Comparison of ENCODE assay signal across 8 mouse cellular contexts in genomic region chr8:57610706-57611418, GRCm38 (mm10). TPM values are rescaled to one million over a fixed set of nuclear protein-coding genes. Genes with fewer than 3 reads are reported as not detected.
A peak's percentile ranks its signal among the peaks of the same experiment; 100 is the strongest.
DNase-seq lines count a peak whose midpoint lies in the region; ATAC-seq lines count a peak whose summit lies in the region.

No protein-coding gene starts in this region.

- intact Hi-C loops in heart, postnatal 10 days (cut with DNase I), result no loop called here
- intact Hi-C loops in left cerebral cortex, postnatal 25 days (cut with DNase I), result no loop called here

- DNase-seq in urinary bladder, postnatal 10 days (ENCODE audit: low spot score), result peak; percentile 17
- no peak for DNase-seq in urinary bladder, adult 2 months (ENCODE audit: low spot score)
- peak; percentile 87 to 88 for DNase-seq in cerebellum, postnatal 10 days
- DNase-seq in heart, postnatal 10 days, result peak; percentile 23 to 60
- DNase-seq in left cerebral cortex, postnatal 25 days (ENCODE audit: low spot score in 2 of 2), result peak; percentile 64 to 67
- DNase-seq in testis, postnatal 10 days (ENCODE audit: low spot score), result peak; percentile 84
- DNase-seq in yolk sac, embryonic 10.5 days (ENCODE audit: low spot score), result no peak

- no peak for ATAC-seq in inflammation-experienced regulatory T-cells, adult 6 months

RNA-seq across cellular contexts. Expression of gene Galnt7, which starts 42.0 kb away (rescaled TPM):
- polyA plus RNA-seq in urinary bladder, adult 2 months (2012; rRNA removed), result 13.2 and 13.4 TPM in 2 replicates
- total RNA-seq in heart, postnatal 10 days (2021), result 1 to 10 TPM; 5.7 to 6.5 TPM
- total RNA-seq in left cerebral cortex, postnatal 25 days (2021), result 10 to 100 TPM; 10.2 to 10.6 TPM
- 10 to 100 TPM; 27.5 to 30.5 (median 29.3) TPM for polyA plus RNA-seq in inflammation-experienced regulatory T-cells, adult 6 months (2017; shearing (Covaris generic))

Comparison
In these comparisons a context has a peak if more than half of its experiments do, and no peak if none do; other contexts are left out.
1. DNase-seq: peak in urinary bladder, postnatal 10 days (single experiment), cerebellum, postnatal 10 days (2 of 2), heart, postnatal 10 days (2 of 2), left cerebral cortex, postnatal 25 days (2 of 2) and testis, postnatal 10 days (single experiment); none in urinary bladder, adult 2 months (single experiment) and yolk sac, embryonic 10.5 days (single experiment).